Mouse (Mus musculus): ENCODE data around the gene Myo18b.

DNA sequence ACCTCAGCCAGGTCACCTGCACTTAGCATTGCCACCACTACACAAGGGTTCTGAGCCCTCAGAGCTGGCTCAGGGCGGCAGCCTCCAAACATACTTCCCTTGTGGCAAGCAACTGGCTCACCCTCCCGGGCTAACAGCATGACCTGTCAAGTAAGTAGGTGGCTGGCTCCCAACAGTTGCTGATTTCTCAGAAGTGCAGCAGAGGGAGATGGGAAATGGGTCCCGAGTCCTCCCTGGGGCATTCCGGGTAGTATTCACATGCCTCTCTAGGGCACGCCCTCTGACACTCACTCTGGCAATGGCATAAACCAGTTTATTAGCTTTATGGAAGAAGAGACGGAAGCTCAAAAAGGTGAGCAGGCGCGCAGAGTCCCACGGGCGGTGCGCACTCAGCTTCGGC is 44.8 kb upstream of the Myo18b start:
- no peak for TF ChIP-seq CTCF (IDR thresholded peaks at IDR 0.05; ENCODE audit: borderline replicate concordance, insufficient read depth, low read length)
- no peak for TF ChIP-seq POLR2A (IDR thresholded peaks at IDR 0.05; ENCODE audit: low read depth, low read length)

Data from embryonic fibroblast, embryonic 13.5 days (primary cell).